Mouse (Mus musculus) hindbrain, embryonic 16.5 days (tissue): ENCODE results near the gene Plxnc1. TPM values are rescaled to one million over a fixed set of nuclear protein-coding genes. Genes with fewer than 3 reads are reported as not detected.

ENCODE experiments used
- ATAC-seq: fragments of 200-750 bp; cut with Nextera tagmentation; 2 replicates; pipeline ENCODE4 v1.8.0; 2017; ENCODE audit warnings: moderate TSS enrichment, moderate library complexity
- H3K27ac ChIP-seq: fragments of 300-500 bp; sonication (generic); 2 replicates; pipeline ENCODE4 v1.5.1; 2014; ENCODE audit warnings: low read depth, mild to moderate bottlenecking, control low read depth, low read length, moderate library complexity
- H3K27me3 ChIP-seq: fragments of 300-500 bp; sonication (generic); replicated peaks from 2 replicates; pipeline ENCODE4 v1.6.1; 2014; ENCODE audit warnings: low read length; ENCODE audit not compliant: control insufficient read depth, insufficient read depth
- H3K36me3 ChIP-seq: fragments of 300-500 bp; sonication (generic); 2 replicates; pipeline ENCODE4 v1.6.1; 2014; ENCODE audit warnings: mild to moderate bottlenecking, low read length, moderate library complexity, mixed read lengths; ENCODE audit not compliant: control insufficient read depth, insufficient read depth
- H3K4me1 ChIP-seq: fragments of 300-500 bp; sonication (generic); 2 replicates; pipeline ENCODE4 v1.6.1; 2014; ENCODE audit warnings: low read depth, low read length; ENCODE audit not compliant: control insufficient read depth, insufficient read depth
- H3K4me2 ChIP-seq: fragments of 300-500 bp; sonication (generic); 2 replicates; pipeline ENCODE4 v1.6.1; 2014; ENCODE audit warnings: mild to moderate bottlenecking, low read length, control low read depth, moderate library complexity
- H3K4me3 ChIP-seq: fragments of 300-500 bp; sonication (generic); 2 replicates; pipeline ENCODE4 v1.5.1; 2014; ENCODE audit warnings: mild to moderate bottlenecking, low read length, control low read depth, moderate library complexity
- H3K9ac ChIP-seq: fragments of 300-500 bp; sonication (generic); 2 replicates; pipeline ENCODE4 v1.6.1; 2014; ENCODE audit warnings: low read depth, mild to moderate bottlenecking, control low read depth, low read length, moderate library complexity
- H3K9me3 ChIP-seq: fragments of 300-500 bp; sonication (generic); 2 replicates; pipeline ENCODE4 v1.6.1; 2014; ENCODE audit warnings: mild to moderate bottlenecking, low read length, moderate library complexity; ENCODE audit not compliant: control insufficient read depth
- whole genome bisulfite sequencing: fragments of 180-500 bp; shearing (Covaris S2); extraction: QIAGEN DNeasy Blood & Tissue Kit; methylation state at CpG from one replicate; pipeline ENCODE4 v1.1.7; 2014; 5-methylcytosine and 5-hydroxymethylcytosine counted together
- polyA plus RNA-seq: library from polyadenylated mRNA; unstranded; fragments of >200 nt; fragmentation: Nextera tagmentation; extraction: Ambion mirVana; gene quantifications from 2 replicates; pipeline ENCODE4 v1.2.1, GENCODE M21; 2015

The Plxnc1 gene
- polyA plus RNA-seq, 1 experiment from 2014 or later: 8.4 TPM

GRCm38 (mm10) chr10:94809946-94810472, 134.6 kb downstream of the Plxnc1 start:
- H3K4me2 ChIP-seq: no peak overlapping the region
- no peaks in the 10 kb centered on the region for H3K27me3 ChIP-seq
- no peak overlapping the region for H3K27ac ChIP-seq
- WGBS: 64% methylated on average over 7 of the region's 7 CpGs
- no peaks in the 10 kb centered on the region for H3K9me3 ChIP-seq
- H3K4me1 ChIP-seq: no peaks in the 10 kb centered on the region; the same call in 1 of the 2 replicates
- no peak overlapping the region for H3K4me3 ChIP-seq
- H3K9ac ChIP-seq: no peak overlapping the region
- no peaks in the 10 kb centered on the region for H3K36me3 ChIP-seq
- ATAC-seq: no peak

- Histone ChIP-seq H3K9ac (no peak overlapping the region), H3K4me3 (no peak overlapping the region), H3K9me3 (no peaks in the 10 kb centered on the region), H3K36me3 (no peaks in the 10 kb centered on the region), H3K4me1 (peaks cover 2% of the 10 kb centered on the region), H3K4me2 (no peak overlapping the region), H3K27ac (no peak overlapping the region), H3K27me3 (no peaks in the 10 kb centered on the region)
- WGBS: 71% methylated on average over 6 of the region's 6 CpGs
- ATAC-seq: peak; percentile 57
Measured at GRCm38 (mm10) chr10:94808275-94808674, 136.4 kb downstream of the Plxnc1 start.

- no peak overlapping the region for H3K4me2 ChIP-seq
- H3K36me3 ChIP-seq: no peaks in the 10 kb centered on the region
- no peak overlapping the region for H3K4me3 ChIP-seq
- no peaks in the 10 kb centered on the region for H3K9me3 ChIP-seq
- ATAC-seq: no peak
- H3K4me1 ChIP-seq: peaks cover 2% of the 10 kb centered on the region
- H3K27me3 ChIP-seq: no peaks in the 10 kb centered on the region
- 79% methylated on average over 7 of the region's 7 CpGs for WGBS
- no peak overlapping the region for H3K9ac ChIP-seq
- no peak overlapping the region for H3K27ac ChIP-seq
Measured at GRCm38 (mm10) chr10:94807323-94807722, 137.3 kb downstream of the Plxnc1 start.

- Histone ChIP-seq H3K9me3 (no peaks in the 10 kb centered on the region), H3K36me3 (peaks cover 2% of the 10 kb centered on the region; the same call in 1 of the 2 replicates), H3K27me3 (no peaks in the 10 kb centered on the region), H3K9ac (no peak overlapping the region), H3K27ac (no peak overlapping the region), H3K4me1 (peaks cover 2% of the 10 kb centered on the region; the same call in 1 of the 2 replicates), H3K4me3 (no peak overlapping the region), H3K4me2 (no peak overlapping the region)
- WGBS: 94% methylated on average over 1 of the region's 1 CpGs
- no peak for ATAC-seq
Measured at GRCm38 (mm10) chr10:94804909-94805220, 139.8 kb downstream of the Plxnc1 start.

GRCm38 (mm10) chr10:94804029-94804908, 140.4 kb downstream of the Plxnc1 start:
- ATAC-seq: no peak
- Histone ChIP-seq H3K9me3 (no peaks in the 10 kb centered on the region), H3K9ac (no peak overlapping the region), H3K4me2 (no peak overlapping the region), H3K36me3 (peaks cover 2% of the 10 kb centered on the region; the same call in 1 of the 2 replicates), H3K27ac (no peak overlapping the region), H3K27me3 (no peaks in the 10 kb centered on the region), H3K4me3 (no peak overlapping the region), H3K4me1 (peaks cover 2% of the 10 kb centered on the region; the same call in 1 of the 2 replicates)
- 67% methylated on average over 10 of the region's 10 CpGs for WGBS

- no peak overlapping the region for H3K4me3 ChIP-seq
- peaks cover 2% of the 10 kb centered on the region; the same call in 1 of the 2 replicates for H3K4me1 ChIP-seq
- H3K27ac ChIP-seq: no peak overlapping the region
- no peak overlapping the region for H3K9ac ChIP-seq
- no peaks in the 10 kb centered on the region for H3K27me3 ChIP-seq
- H3K9me3 ChIP-seq: no peaks in the 10 kb centered on the region
- H3K4me2 ChIP-seq: no peak overlapping the region
- 85% methylated on average over 7 of the region's 7 CpGs for WGBS
- peaks cover 2% of the 10 kb centered on the region for H3K36me3 ChIP-seq
- ATAC-seq: no peak
Measured at GRCm38 (mm10) chr10:94800677-94801354, 143.8 kb downstream of the Plxnc1 start.

GRCm38 (mm10) chr10:94799485-94800239, 145.0 kb downstream of the Plxnc1 start:
- Histone ChIP-seq H3K27ac (no peak overlapping the region), H3K4me1 (peaks cover 2% of the 10 kb centered on the region; the same call in 1 of the 2 replicates), H3K4me3 (no peak overlapping the region), H3K4me2 (no peak overlapping the region), H3K9me3 (no peaks in the 10 kb centered on the region), H3K27me3 (no peaks in the 10 kb centered on the region), H3K36me3 (peaks cover 2% of the 10 kb centered on the region), H3K9ac (no peak overlapping the region)
- peak; percentile 60 for ATAC-seq
- 31% methylated on average over 2 of the region's 2 CpGs for WGBS

GRCm38 (mm10) chr10:94798128-94798527, 146.5 kb downstream of the Plxnc1 start:
- Histone ChIP-seq H3K4me1 (no peaks in the 10 kb centered on the region), H3K9me3 (no peaks in the 10 kb centered on the region), H3K4me3 (no peak overlapping the region), H3K4me2 (no peak overlapping the region), H3K36me3 (peaks cover 4% of the 10 kb centered on the region), H3K27ac (no peak overlapping the region), H3K9ac (no peak overlapping the region), H3K27me3 (no peaks in the 10 kb centered on the region)
- 86% methylated on average over 5 of the region's 5 CpGs for WGBS
- ATAC-seq: no peak
